Mouse (Mus musculus) forebrain, embryonic 11.5 days (tissue): ENCODE measurements around the gene Cdh16. TPM values are rescaled to one million over a fixed set of nuclear protein-coding genes. Genes with fewer than 3 reads are reported as not detected.

ENCODE experiments used
- ATAC-seq: fragments of 200-750 bp; cut with Nextera tagmentation; replicated peaks from 2 replicates; pipeline ENCODE4 v1.8.0; 2017; ENCODE audit warnings: moderate TSS enrichment; ENCODE audit not compliant: low FRiP score
- DNase-seq: peaks from one replicate; pipeline ENCODE4 v3.0.0-alpha.2; 2017; ENCODE audit warnings: low spot score
- H3K27ac ChIP-seq: fragments of 300-500 bp; sonication (generic); 2 replicates; pipeline ENCODE4 v1.5.1; 2014; ENCODE audit warnings: low read depth, low read length
- H3K27me3 ChIP-seq: fragments of 300-500 bp; sonication (generic); 2 replicates; pipeline ENCODE4 v1.6.1; 2014; ENCODE audit warnings: mild to moderate bottlenecking, low read length, mixed read lengths; ENCODE audit not compliant: control insufficient read depth, insufficient read depth
- H3K36me3 ChIP-seq: fragments of 300-500 bp; sonication (generic); 2 replicates; pipeline ENCODE4 v1.6.1; 2014; ENCODE audit warnings: mild to moderate bottlenecking, low read length, moderate library complexity, mixed read lengths; ENCODE audit not compliant: control insufficient read depth, insufficient read depth
- H3K4me1 ChIP-seq: fragments of 300-500 bp; sonication (generic); replicated peaks from 2 replicates; pipeline ENCODE4 v1.6.1; 2014; ENCODE audit warnings: low read length, mixed read lengths; ENCODE audit not compliant: control insufficient read depth, insufficient read depth
- H3K4me2 ChIP-seq: fragments of 300-500 bp; sonication (generic); 2 replicates; pipeline ENCODE4 v1.6.1; 2014; ENCODE audit warnings: low read depth, mild to moderate bottlenecking, low read length, moderate library complexity, mixed read lengths; ENCODE audit not compliant: severe bottlenecking
- H3K4me3 ChIP-seq: fragments of 300-500 bp; sonication (generic); 2 replicates; pipeline ENCODE4 v1.5.1; 2014; ENCODE audit warnings: low read depth, low read length
- H3K9ac ChIP-seq: fragments of 300-500 bp; sonication (generic); 2 replicates; pipeline ENCODE4 v1.6.1; 2014; ENCODE audit warnings: low read length
- H3K9me3 ChIP-seq: fragments of 300-500 bp; sonication (generic); 2 replicates; pipeline ENCODE4 v1.6.1; 2016; ENCODE audit warnings: low read length, mixed read lengths; ENCODE audit not compliant: control insufficient read depth
- WGBS: fragments of 180-500 bp; shearing (Covaris S2); extraction: QIAGEN DNeasy Blood & Tissue Kit; methylation state at CpG from one replicate; pipeline ENCODE4 v1.1.7; 2014; 5-methylcytosine and 5-hydroxymethylcytosine counted together
- polyA plus RNA-seq: library from polyadenylated mRNA; unstranded; fragments of >200 nt; fragmentation: Nextera tagmentation; extraction: Ambion mirVana; gene quantifications from 2 replicates; pipeline ENCODE4 v1.2.1, GENCODE M21; 2014

Gene Cdh16
- polyA plus RNA-seq, 1 experiment from 2014 or later, result not detected

GRCm38 (mm10) chr8:104555191-104555590 is 69.0 kb downstream of the Cdh16 start:
- WGBS, result 90% methylated on average over 4 of the region's 4 CpGs
- no peak overlapping the region for H3K9ac ChIP-seq
- ATAC-seq (no peak), DNase-seq (no peak)
- no peaks in the 10 kb centered on the region for H3K9me3 ChIP-seq
- no peaks in the 10 kb centered on the region for H3K4me1 ChIP-seq
- no peak overlapping the region for H3K4me3 ChIP-seq
- no peak overlapping the region for H3K4me2 ChIP-seq
- H3K27ac ChIP-seq, result no peak overlapping the region
- H3K27me3 ChIP-seq, result no peaks in the 10 kb centered on the region
- no peaks in the 10 kb centered on the region for H3K36me3 ChIP-seq

Other genes starting within 250 kb of the Cdh16 start
- gene Cmtm4, start 228.6 kb downstream of the Cdh16 start, polyA plus RNA-seq, result 3.3 and 3.6 TPM in 2 replicates
- 101 and 105 TPM in 2 replicates for gene Dync1li2, start 181.3 kb downstream of the Cdh16 start, polyA plus RNA-seq
- gene Terb1, start 114.5 kb downstream of the Cdh16 start, polyA plus RNA-seq, result 0.15 and 0.17 TPM in 2 replicates
- 132 and 147 TPM in 2 replicates for gene Nae1, start 89.8 kb downstream of the Cdh16 start, polyA plus RNA-seq
- 0.63 and 0.79 TPM in 2 replicates for gene Car7, start 89.7 kb downstream of the Cdh16 start, polyA plus RNA-seq
- gene Pdp2, start 32.9 kb downstream of the Cdh16 start, polyA plus RNA-seq, result 16.5 and 18.7 TPM in 2 replicates
- 0.90 and 1.3 TPM in 2 replicates for gene Rrad, start 6.9 kb upstream of the Cdh16 start, polyA plus RNA-seq
- gene Ciao2b, start 17.6 kb upstream of the Cdh16 start, polyA plus RNA-seq, result 89.2 and 90.0 TPM in 2 replicates
- gene Ces2a, start 109.6 kb upstream of the Cdh16 start, polyA plus RNA-seq, result not detected in 2 replicates
- gene Ces2b, start 207.2 kb upstream of the Cdh16 start, polyA plus RNA-seq, result 0.31 TPM in 1 of 2 replicates, not detected in the other
- not detected in 2 replicates for gene Ces2c, start 222.7 kb upstream of the Cdh16 start, polyA plus RNA-seq